Mouse (Mus musculus): ENCODE measurements around the gene Prkcb. TPM values are rescaled to one million over a fixed set of nuclear protein-coding genes. Genes with fewer than 3 reads are reported as not detected.

The Prkcb gene
- total RNA-seq, 2 experiments from 2014 or later = 2.3 to 3.6 TPM

- no peak for DNase-seq
- intact Hi-C loops (cut with DNase I) = no loop called here
Measured at GRCm38 (mm10) chr7:122393964-122394363, 105.4 kb downstream of the Prkcb start.

DNA sequence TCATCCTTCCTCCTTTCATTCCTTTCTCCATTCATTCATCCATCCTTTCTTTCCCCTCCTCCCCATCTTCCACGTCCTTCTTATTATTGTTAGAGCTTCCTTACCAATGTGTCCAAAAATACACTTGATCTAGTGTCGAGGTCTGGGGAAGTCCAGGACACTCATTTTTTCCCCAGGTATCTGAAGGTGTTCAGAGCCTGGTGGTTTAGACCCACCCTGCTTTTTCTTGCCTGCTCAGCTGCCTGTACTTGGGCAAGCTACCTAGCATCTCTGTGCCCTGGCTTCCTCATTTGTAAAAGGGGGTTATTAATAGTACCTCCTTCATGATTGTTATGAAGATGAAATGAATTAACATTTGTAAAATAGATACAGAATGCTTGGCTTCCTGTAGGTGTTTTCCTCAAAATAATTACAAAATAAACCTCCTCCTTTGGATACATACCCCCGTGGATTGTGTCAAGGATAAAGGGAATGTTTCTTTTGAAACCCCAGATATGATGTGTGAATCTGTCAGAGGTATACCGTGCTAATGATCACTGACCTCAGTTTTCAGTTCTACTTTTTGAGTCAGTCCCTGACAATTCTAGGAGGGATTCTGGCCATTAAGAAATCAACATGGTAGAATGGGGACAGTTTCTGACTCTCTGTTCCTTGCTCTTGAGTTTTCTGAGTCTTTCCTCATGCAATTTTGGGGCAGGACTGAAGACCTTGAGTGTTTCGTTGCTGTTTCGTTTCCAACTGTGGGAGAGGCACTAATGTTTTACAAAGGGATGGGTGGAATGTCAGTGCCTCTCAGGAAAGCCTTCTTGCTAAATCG, 106.8 kb downstream of the Prkcb start:
- DNase-seq = no peak
- intact Hi-C loops (cut with DNase I) = no loop called here

- intact Hi-C loops (cut with DNase I) = no loop called here
- DNase-seq = no peak
Measured at GRCm38 (mm10) chr7:122395976-122396315, 107.4 kb downstream of the Prkcb start.

DNA sequence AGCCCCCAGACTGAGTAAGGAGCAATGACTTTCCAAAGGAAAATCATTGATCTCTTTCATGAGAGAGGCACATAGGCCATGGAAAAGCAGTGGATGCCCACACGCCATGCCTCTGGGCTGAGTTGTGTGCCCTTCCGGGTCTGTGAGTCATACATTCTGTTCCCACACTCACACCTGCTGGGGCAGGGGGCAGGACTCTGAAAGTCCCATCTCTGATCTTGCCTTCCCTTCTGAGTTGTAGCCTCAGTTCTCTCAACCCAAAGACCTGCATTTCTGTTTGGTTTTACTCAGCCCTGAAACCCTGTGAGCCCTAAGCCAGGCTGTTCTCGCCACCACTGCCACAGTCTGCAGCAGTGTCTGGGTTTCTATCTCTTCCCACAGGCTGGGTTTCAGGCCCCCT, 109.1 kb downstream of the Prkcb start:
- intact Hi-C loops (cut with DNase I) = no loop called here
- DNase-seq = no peak

DNA sequence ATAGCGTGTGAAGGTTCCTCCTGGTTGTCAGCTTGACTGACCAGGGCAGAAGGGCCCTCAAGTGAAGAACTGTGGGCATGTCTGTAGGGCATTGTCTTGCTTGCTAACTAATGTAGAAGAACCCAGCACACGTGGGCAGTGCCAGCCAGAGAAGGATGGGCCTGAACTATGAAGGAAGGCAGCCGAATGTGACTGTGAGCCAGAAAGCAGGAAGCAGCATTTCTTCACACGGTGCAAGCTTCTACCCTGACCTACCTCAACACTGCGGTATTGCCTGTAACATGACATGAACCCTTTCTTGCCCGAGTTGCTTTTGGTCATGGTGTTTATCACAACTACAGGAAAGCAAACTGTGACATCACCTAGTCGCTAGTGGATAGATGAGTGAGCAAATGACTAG, 113.5 kb downstream of the Prkcb start:
- intact Hi-C loops (cut with DNase I) = no loop called here
- DNase-seq = no peak

DNA sequence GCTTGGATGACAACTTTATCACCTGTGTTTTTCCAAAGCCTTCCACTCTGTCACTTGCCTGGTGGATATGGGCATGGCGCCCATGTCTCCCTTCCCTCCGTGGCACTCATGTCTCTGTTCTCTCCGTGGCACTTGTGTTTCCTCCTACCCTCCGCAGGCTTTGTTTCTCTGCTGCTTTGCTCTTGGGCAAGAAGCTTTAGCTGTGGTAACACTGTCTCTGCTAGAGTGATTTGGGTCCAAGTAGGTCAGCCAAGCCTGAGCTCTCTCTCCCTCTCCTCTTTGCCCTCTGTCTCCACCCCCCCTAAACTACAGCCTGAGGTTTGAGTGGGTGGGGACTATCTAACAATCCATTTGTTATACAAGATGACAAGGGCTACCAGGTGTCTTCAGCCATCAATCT, 114.8 kb downstream of the Prkcb start:
- DNase-seq = no peak
- intact Hi-C loops (cut with DNase I) = no loop called here

- DNase-seq = peak; percentile 38 to 43
- intact Hi-C loops (cut with DNase I) = no loop called here
Measured at GRCm38 (mm10) chr7:122404571-122405393, 116.2 kb downstream of the Prkcb start.

DNA sequence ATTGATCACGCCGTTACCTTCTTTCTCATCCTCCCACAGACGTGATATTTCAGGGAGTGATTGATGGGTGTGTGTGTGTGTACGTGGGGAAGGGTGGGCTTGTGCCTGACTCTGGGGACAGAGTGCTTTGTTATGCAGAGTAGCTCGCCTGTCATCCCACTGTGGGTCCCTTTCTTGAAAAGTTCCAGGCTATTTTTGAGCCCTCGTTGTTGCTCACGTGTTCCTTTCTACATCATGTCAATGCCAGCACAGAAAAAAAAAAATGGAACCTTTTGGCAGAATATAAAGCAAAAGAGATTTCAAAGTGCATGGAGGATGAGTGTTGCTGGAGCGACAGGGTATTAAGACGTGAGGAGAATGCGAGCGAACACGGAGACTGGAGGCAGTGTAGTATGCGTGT, 118.1 kb downstream of the Prkcb start:
- no peak for DNase-seq
- intact Hi-C loops (cut with DNase I) = no loop called here

- intact Hi-C loops (cut with DNase I) = loop anchor here (2.0 kb wide), 1 partner anchor 61 kb away; no protein-coding TSS in a partner anchor
- no peak for DNase-seq
Measured at GRCm38 (mm10) chr7:122409945-122410344, 121.4 kb downstream of the Prkcb start.

- no peak for DNase-seq
- intact Hi-C loops (cut with DNase I) = no loop called here
Measured at GRCm38 (mm10) chr7:122410873-122411272, 122.3 kb downstream of the Prkcb start.

- DNase-seq = no peak
- intact Hi-C loops (cut with DNase I) = no loop called here
Measured at GRCm38 (mm10) chr7:122413231-122413630, 124.7 kb downstream of the Prkcb start.

DNA sequence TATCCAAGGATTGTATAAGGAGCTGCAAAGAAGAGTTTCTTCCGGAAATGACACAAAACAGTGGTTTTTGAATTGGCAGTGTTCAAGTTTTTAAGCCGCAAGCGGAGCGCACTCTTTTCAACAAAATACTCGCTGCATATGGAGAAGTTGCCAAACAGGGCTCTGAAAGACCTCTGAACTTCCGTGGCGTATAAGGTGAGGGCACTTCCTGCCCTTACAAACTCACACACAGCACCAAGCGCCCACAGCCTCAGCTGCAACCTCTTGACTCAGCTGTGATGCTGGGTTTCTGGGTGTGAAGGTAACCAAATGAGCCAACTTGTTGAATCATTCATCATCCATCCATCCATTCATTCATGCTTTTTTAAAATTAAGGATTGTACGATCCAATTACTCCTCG, 125.6 kb downstream of the Prkcb start:
- intact Hi-C loops (cut with DNase I) = no loop called here

DNA sequence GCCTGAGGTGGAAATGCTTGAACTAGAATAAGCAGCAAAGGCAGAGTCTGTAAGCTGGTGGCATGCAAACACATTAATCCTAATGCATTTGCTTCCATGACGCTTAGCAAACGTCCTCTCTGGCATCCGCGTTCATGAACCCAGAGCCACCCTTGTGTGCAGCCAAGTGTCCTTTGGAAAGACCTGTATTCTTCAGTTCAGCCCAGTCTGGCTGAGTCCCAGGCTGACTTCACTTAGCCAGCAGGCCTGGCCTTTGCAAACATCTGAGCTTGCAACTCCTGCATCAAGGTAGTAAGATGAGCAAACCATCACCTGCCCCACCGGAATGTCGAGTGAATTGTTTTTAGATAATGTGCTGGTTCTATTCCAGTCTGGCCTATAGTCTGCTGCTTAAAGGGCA, 126.1 kb downstream of the Prkcb start:
- intact Hi-C loops (cut with DNase I) = no loop called here
- DNase-seq = no peak

More for the DNA sequence above, 125.6 kb downstream of the Prkcb start:
- DNase-seq = no peak

DNA sequence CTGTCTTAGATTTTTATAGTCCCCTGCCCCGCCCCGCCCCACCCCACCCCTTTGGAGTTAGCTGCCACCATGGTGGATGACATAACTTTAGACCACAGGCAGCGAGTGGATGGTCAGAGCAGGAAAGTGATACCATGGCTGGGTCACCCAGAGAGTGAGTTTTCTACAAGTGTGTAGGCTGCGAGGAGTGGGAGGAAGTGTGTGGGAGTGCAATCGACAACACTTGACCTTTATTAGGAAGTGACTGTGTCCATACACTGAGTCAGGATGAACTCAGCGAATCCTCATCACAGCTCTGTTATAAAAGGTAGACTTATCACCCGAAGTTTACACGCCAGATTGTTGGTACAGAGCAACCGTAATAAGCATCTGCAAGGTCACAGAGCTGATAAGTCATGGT, 126.8 kb downstream of the Prkcb start:
- no peak for DNase-seq
- intact Hi-C loops (cut with DNase I) = no loop called here

DNA sequence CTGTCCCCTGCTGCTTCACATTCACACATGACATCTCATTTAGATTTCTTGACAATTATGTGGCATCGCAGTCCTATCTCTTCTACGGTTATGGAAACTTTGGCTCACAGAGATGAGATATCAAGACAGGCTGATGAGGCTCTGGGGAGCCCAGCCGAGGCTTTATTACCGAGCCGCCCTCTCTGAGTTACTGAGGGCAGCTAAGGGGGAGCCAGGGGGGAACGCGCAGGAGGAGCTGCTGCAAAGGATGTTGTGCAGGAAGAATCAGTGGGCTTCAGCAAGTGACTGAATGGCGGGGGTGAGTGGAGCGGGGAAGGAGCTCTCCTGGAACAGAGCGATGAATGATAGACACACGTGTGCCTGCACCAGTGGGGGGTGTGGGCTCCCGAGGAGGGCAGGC, 127.4 kb downstream of the Prkcb start:
- intact Hi-C loops (cut with DNase I) = no loop called here
- DNase-seq = no peak

DNA sequence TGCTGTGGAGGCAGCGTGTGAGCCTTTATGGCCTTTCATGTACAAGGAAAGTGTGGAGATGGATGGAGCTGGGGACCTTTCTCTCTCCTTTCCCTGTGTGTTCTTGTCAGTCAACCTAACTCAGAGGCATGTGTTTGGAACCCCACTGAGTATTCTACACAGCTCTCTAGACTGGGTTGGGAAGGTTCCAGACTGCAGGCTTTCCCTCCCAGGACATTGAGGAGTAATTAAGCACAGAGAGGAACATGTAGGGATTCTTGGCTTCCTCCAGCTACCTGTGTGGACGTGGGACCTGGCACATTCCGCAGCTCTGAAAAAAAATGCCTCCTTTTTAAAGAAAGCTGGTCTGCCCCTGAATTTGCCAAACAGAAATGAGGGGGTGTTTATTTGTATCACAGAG, 130.0 kb downstream of the Prkcb start:
- intact Hi-C loops (cut with DNase I) = no loop called here
- DNase-seq = no peak

DNA sequence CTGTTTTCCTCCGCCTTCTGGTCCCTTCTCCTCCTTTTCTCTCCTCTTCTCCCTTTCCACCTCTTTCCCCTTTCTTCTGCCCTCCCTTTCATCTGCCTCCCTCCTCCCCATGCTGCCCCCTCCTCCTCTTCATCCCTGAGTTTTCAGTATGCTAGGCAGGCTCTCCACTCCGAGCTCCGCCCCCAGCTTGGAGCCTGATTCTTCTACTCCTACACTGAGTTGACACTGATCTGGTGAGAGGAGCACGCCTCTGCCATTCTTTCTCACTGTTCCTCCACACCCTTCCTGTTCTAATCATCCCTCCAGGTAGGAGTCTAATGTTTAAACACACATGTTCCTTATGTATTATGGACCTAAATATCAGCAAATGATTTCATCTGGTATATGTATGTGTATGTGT, 135.3 kb downstream of the Prkcb start:
- intact Hi-C loops (cut with DNase I) = no loop called here
- no peak for DNase-seq

- intact Hi-C loops (cut with DNase I) = no loop called here
Measured at GRCm38 (mm10) chr7:122429134-122429533, 140.6 kb downstream of the Prkcb start.

GRCm38 (mm10) chr7:122432401-122432800, 143.8 kb downstream of the Prkcb start:
- intact Hi-C loops (cut with DNase I) = no loop called here
- DNase-seq = no peak

More at GRCm38 (mm10) chr7:122429134-122429533, 140.6 kb downstream of the Prkcb start:
- no peak for DNase-seq

DNA sequence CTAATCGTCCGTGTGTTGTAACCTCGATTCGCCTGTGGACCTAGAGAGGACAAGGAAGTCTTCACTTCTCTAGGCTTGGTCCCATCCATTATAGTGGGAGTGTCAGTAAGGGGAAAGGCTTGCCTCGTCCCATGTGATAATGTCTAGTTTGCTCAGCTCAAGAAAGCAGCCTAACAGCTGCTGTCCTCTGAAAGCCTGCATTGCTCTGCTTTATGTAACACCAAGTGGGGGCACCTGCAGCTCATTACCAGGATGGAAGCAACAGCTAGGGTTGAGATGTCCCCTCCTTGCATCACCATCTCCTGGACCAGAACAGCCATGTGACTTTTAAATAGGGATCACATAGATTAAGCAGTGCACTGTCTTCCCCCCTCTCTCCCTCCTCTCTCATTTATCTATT, 144.8 kb downstream of the Prkcb start:
- no peak for DNase-seq
- intact Hi-C loops (cut with DNase I) = no loop called here

DNA sequence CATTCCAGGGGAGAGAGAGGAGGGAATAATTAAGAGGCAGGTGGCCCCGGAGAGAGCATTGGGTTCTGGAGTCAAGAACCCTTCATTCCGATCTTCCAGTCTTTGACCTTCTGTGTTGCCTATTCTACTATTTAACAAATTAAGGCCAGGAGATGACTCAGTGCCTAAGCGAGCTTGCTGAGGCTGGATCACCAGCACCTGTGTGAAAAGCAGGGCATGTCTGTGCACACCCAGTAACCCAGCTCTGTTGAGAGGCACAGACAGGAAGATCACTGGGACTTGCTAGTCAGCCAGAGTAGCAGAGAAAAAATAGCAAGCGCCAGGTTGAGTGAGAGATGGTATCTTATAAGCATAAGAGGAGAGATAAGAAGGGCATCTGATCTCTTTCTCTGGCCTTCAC, 146.4 kb downstream of the Prkcb start:
- DNase-seq = no peak
- intact Hi-C loops (cut with DNase I) = no loop called here

GRCm38 (mm10) chr7:122435561-122435960, 147.0 kb downstream of the Prkcb start:
- DNase-seq = no peak
- intact Hi-C loops (cut with DNase I) = no loop called here
